Mouse (Mus musculus): Measurements from ENCODE around the gene Klf4.
A peak's percentile ranks its signal among the peaks of the same experiment; 100 is the strongest.

The Klf4 gene

GRCm38 (mm10) chr4:55517438-55517837 lies 14.8 kb downstream of the Klf4 start:
- DNase-seq = no peak

- DNase-seq = peak; percentile 26
Measured at GRCm38 (mm10) chr4:55516048-55516447, 16.2 kb downstream of the Klf4 start.

DNA sequence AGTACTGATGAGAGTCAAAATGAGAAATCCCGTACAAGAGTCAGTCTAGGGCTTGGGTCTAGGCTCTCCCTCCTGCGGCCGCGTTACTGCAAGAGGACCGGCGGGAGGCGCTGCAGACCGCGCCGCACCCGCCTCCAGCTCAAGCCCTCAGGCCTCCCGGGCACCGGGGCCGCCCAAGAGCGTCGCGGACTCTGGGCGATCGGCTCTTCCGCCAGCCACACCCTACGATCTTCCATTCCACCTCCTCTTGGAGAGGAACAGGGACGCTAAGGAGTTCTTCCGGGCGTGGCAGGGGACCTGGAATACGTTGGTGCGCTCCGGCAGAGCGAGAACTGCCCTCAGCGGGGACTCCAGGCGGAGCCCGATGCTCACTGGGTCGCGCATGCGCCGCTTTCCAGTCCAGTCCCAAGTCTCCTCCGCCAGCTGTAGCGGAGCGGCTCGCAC lies 17.5 kb downstream of the Klf4 start:
- DNase-seq = peak; percentile 66

DNA sequence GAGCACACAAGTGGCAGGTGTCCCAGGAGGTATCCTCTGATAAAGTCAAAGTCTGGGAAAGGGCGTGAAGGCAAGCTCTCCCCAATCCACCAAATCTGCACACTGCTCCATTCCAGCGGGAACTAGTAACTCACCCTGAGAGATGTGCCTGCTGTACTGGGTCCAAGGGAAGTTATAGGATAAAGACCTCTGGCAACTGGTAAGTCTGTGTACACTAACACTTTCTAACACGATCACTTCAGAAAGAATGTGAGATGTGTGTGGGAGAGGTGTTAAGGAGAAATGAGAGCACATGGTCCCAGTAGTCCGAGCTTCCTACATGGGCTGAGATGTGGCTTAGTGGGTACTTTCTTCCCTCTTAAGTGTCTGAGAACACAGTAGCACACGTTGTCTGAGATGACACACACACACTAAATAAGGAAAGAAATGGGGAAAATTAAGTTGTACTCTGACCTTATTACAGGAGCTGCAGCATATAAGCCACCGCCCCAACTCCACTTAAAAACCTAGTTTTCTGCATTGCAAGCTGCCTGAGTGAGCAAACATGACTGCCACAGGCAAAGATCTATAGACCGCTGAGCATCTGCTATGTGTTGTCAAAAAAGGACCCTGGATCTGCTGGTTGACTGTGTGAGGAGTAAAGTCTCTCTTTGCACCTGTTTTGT lies 18.5 kb downstream of the Klf4 start:
- no peak for DNase-seq

GRCm38 (mm10) chr4:55511389-55511788 lies 20.9 kb downstream of the Klf4 start:
- DNase-seq = no peak

DNA sequence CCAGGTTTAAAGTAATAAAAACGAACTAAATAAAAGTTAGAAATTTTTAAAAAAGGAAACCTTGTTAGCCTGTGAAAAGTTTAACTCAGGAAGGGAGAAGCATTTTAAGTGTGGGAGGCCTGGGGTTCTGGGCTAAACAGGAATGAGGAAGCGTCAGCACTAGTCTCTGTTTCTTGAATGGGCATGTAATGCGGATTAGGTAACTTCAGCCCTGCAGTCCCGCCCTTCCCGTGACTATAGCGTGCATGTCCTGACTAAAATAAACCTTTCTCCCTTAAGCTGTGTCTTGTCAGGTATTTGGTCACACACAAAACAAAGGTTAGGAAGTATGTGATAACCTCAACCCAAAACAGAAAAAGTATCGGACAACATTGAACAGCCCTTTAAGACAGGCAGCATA lies 23.6 kb downstream of the Klf4 start:
- no peak for DNase-seq

DNA sequence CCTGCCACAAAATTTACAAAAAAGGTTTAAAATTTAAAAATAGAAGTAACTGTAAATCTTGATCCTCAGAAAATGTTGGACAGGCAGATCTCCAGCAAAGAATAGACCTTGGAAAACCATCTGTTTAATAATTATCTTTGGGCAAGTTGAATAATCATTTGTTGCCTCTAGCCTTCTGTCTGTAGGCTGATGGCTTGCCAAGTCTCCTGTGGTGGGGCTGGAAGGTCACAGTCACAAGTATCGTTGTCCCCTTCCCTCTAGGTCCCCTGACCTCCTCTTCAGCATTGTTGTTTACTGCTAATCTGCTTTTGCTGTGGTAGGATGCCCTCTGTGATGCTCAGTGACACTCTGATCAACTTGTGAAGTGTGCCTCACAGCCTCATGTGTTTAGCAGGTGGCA lies 33.6 kb downstream of the Klf4 start:
- peak; percentile 58 for DNase-seq

GRCm38 (mm10) chr4:55496416-55496815 lies 35.9 kb downstream of the Klf4 start:
- no peak for DNase-seq

DNA sequence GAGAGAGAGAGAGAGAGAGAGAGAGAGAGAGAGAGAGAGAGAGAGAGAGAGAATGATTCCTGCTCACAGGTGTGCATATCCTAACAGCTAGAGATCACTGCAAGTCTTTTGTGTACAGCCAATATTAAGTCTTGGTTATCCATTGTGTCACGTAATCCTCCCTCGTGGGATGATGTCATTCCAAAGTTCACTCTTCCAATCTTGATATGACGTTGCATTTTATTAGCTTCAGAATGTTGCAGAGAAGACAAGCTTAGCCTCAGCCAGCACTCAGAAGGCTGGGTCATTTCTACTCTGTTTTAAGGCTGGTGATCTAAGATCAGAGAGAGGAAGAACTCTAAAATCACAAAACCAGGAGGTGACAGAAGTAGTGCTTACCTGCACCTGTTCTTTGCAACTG lies 39.0 kb downstream of the Klf4 start:
- DNase-seq = no peak

- no peak for DNase-seq
Measured at GRCm38 (mm10) chr4:55489328-55489727, 42.9 kb downstream of the Klf4 start.

- no peak for DNase-seq
Measured at GRCm38 (mm10) chr4:55488604-55489003, 43.7 kb downstream of the Klf4 start.

- peak; percentile 56 for DNase-seq
Measured at GRCm38 (mm10) chr4:55480322-55480767, 51.9 kb downstream of the Klf4 start.

DNA sequence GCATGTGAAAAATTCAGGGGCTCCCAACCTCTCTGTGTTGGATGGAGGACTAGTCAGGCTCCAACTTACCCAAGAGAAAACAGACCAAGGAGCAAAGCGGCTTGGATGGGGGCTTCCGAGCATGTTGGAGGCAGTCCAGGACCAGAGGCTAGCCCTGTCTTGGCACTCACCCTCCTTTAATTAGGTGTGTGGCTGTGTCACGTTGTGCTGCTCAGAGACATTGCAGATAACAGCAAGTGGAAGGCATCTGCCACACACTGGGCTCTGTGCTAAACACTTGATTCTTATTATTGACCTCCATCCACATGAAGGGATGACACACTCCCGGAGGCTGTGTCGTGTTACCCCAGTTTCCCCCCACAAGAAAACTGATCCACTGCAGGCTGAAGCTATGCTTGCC lies 53.9 kb downstream of the Klf4 start:
- DNase-seq = no peak

GRCm38 (mm10) chr4:55477933-55478332 lies 54.3 kb downstream of the Klf4 start:
- DNase-seq = peak; percentile 52

DNA sequence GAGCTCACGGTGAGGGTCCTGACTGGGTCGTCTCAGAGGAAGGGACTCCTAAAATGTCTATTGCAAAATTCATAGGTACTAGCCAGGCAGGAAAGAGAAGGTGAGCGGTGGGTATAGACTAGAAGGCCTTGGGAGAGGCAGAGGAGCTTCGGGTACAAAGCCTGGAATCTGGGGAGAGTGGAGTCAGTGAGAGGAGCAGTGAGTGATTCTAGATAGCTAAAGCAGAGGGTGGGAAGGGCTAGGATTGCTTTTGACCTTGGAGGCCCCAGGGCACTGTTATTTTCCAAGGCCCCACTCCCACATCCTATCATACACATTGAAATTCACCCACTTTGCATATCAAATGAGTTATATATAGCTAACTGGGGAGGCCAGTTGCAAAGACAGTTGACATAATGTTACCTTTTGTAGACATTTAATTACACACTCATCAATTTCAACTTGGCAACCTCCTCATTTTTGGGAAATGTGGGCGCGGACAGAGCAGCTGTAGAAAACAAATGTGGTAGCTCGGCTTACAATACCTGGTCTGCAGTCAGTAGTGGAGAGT lies 55.0 kb downstream of the Klf4 start:
- DNase-seq = no peak

Data from kidney, adult 9 months (tissue).